Comparison of ENCODE assay signal across 11 mouse cellular contexts in the genomic region with DNA sequence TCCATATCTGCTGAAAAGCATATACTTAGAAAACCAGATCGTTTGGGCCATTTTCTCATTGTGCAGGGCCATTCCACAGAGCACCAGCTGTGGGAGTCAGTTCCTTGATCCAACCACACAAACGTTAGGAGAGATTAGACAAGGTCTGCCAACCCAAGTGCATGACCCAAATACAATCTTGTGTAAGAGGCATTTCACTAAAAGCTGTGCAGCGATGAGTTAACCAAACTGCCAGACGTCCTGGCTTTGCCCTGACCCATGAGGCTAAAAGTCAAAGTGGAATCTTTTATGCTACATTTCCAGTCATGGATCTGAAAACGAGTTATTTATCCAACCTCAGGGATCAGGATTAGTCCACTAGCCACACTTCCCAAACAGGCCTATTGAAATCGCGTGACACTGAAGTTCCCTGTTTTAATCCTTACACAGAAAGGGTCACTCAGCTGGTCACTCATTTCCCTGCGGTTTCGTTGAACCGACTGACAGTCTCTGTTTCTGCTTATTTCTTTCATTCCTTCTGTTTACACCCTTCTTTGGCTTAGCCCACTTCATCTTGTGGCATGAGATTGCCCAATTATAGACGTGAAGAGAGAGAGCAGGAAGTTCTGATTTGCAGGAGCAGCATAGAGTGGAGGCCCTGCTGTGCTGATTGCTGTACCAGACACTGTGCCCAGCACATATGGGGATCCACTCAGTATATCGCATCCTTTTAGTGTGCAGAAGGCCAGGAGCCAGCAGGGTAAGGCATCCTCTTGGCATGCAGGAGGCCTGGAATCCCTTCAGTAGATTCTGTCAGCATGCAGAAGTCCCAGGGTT. TPM values are rescaled to one million over a fixed set of nuclear protein-coding genes. Genes with fewer than 3 reads are reported as not detected.
DNase-seq lines count a peak whose midpoint lies in the region; ATAC-seq and TF ChIP-seq lines count a peak whose summit lies in the region.
"Had no signal": no experiment of that assay in that cellular context is flagged by ENCODE, and none has a peak within 500 bp of the region (broad histone marks: within the 10 kb centered on the region; RNA-seq: fewer than 3 reads in every experiment).

No protein-coding gene starts in this region.

- peaks cover 32% of the 10 kb centered on the region for H3K36me3 ChIP-seq in heart, postnatal 0 days (replicated peaks; ENCODE audit: control insufficient read depth, insufficient read depth, low read length)
- peaks cover 73% of the 10 kb centered on the region for H3K36me3 ChIP-seq in heart, embryonic 12.5 days
- peaks cover 3% of the 10 kb centered on the region; the same call in 1 of the 2 replicates for H3K36me3 ChIP-seq in spleen, adult 2 months (ENCODE audit: control insufficient read depth, insufficient read depth, low read length)

- H3K4me2 ChIP-seq in heart, postnatal 0 days (ENCODE audit: low read depth, low read length) = no peak overlapping the region
- H3K4me2 ChIP-seq in heart, embryonic 12.5 days = no peak overlapping the region
- H3K4me2 ChIP-seq: neural tube, embryonic 13.5 days had no signal

- H3K9me3 ChIP-seq in heart, postnatal 0 days (replicated peaks; ENCODE audit: control insufficient read depth, low read length) = no peaks in the 10 kb centered on the region
- no peaks in the 10 kb centered on the region for H3K9me3 ChIP-seq in heart, embryonic 12.5 days (replicated peaks)
- H3K9me3 ChIP-seq: G1E; hindbrain, embryonic 10.5 days; neural tube, embryonic 13.5 days had no signal

- no peak overlapping the region for H3K9ac ChIP-seq in heart, postnatal 0 days (replicated peaks; ENCODE audit: low read depth, low read length)
- no peak overlapping the region for H3K9ac ChIP-seq in heart, embryonic 12.5 days
- H3K9ac ChIP-seq: neural tube, embryonic 13.5 days had no signal

- peaks cover 18% of the 10 kb centered on the region; the same call in 1 of the 2 replicates for H3K4me1 ChIP-seq in heart, postnatal 0 days (ENCODE audit: control insufficient read depth, insufficient read depth)
- H3K4me1 ChIP-seq in heart, embryonic 12.5 days (replicated peaks) = peaks cover 23% of the 10 kb centered on the region
- H3K4me1 ChIP-seq in spleen, adult 2 months (ENCODE audit: control insufficient read depth, insufficient read depth, insufficient read length) = 0 out of 2 replicates have a peak, but pooled peaks cover 2% of the 10 kb centered on the region
- H3K4me1 ChIP-seq: hindbrain, embryonic 10.5 days had no signal

- H3K4me3 ChIP-seq in heart, postnatal 0 days (ENCODE audit: low read depth, low read length) = no peak overlapping the region
- no peak overlapping the region for H3K4me3 ChIP-seq in heart, embryonic 12.5 days
- no peak overlapping the region for H3K4me3 ChIP-seq in spleen, adult 2 months (ENCODE audit: extremely low read depth, insufficient read depth, insufficient read length)
- H3K4me3 ChIP-seq: hindbrain, embryonic 10.5 days; neural tube, embryonic 13.5 days had no signal

- H3K27me3 ChIP-seq in heart, postnatal 0 days (ENCODE audit: control insufficient read depth, insufficient read depth, low read length) = no peaks in the 10 kb centered on the region
- H3K27me3 ChIP-seq in heart, embryonic 12.5 days (replicated peaks) = no peaks in the 10 kb centered on the region
- H3K27me3 ChIP-seq in spleen, adult 2 months (ENCODE audit: control insufficient read depth, insufficient read depth, low read length) = no peaks in the 10 kb centered on the region
- H3K27me3 ChIP-seq: neural tube, embryonic 13.5 days had no signal

- 81% methylated on average over 12 of the region's 12 CpGs for WGBS in heart, postnatal 0 days
- WGBS in heart, embryonic 12.5 days = 81% methylated on average over 12 of the region's 12 CpGs
- 75% methylated on average over 12 of the region's 12 CpGs for WGBS in spleen, adult 2 months

- no peak overlapping the region for H3K27ac ChIP-seq in heart, postnatal 0 days (ENCODE audit: low read depth)
- H3K27ac ChIP-seq in heart, embryonic 12.5 days (ENCODE audit: poor library complexity, severe bottlenecking) = no peak overlapping the region
- H3K27ac ChIP-seq in spleen, adult 2 months (ENCODE audit: insufficient read depth, low read length) = 0 out of 2 replicates have a peak overlapping the region, but pooled peaks have one; percentile 28
- H3K27ac ChIP-seq: hindbrain, embryonic 10.5 days; neural tube, embryonic 13.5 days had no signal

- TF ChIP-seq POLR2A in spleen, adult 2 months (IDR thresholded peaks at IDR 0.05; ENCODE audit: low read depth, low read length) = no peak

- no peak for TF ChIP-seq EP300 in heart, postnatal 0 days (IDR thresholded peaks at IDR 0.05; ENCODE audit: low read depth)

- ATAC-seq in heart, postnatal 0 days (ENCODE audit: insufficient read depth, low read depth) = 0 out of 2 replicates have a peak, but pooled peaks have one; percentile 28
- no peak for ATAC-seq in heart, embryonic 12.5 days (ENCODE audit: insufficient number of reproducible peaks, low FRiP score)

- no peak for TF ChIP-seq CTCF in heart, postnatal 0 days (IDR thresholded peaks at IDR 0.05; ENCODE audit: low read depth)
- no peak for TF ChIP-seq CTCF in spleen, adult 2 months (IDR thresholded peaks at IDR 0.05; ENCODE audit: extremely low read depth, insufficient read depth, insufficient read length, insufficient replicate concordance)

- DNase-seq in heart, postnatal 0 days (ENCODE audit: low spot score) = no peak
- no peak for DNase-seq in spleen, adult 2 months (ENCODE audit: low read depth in 1 of 2, low spot score in 2 of 2)
- DNase-seq in spleen, postnatal 10 days (ENCODE audit: low spot score in 2 of 2) = no peak
- DNase-seq in cerebellum, postnatal 25 days = peak; percentile 65 to 74
- DNase-seq in kidney, postnatal 4 days = no peak
- no peak for DNase-seq in gastrocnemius, adult 18-20 months (ENCODE audit: low spot score)
- DNase-seq: kidney, postnatal 25 days had no signal

RNA-seq across cellular contexts. Expression of a gene that starts 49.6 kb away (rescaled TPM):
- total RNA-seq in heart, postnatal 0 days (2014; rRNA removed; ENCODE audit: low replicate concordance) = 57.5 and 68.5 TPM in 2 replicates
- 44.9 and 47.8 TPM in 2 replicates for polyA plus RNA-seq in heart, postnatal 0 days (2015; fragmentation: Nextera tagmentation; extraction: Ambion mirVana)
- polyA plus RNA-seq in heart, embryonic 12.5 days (2016; fragmentation: Nextera tagmentation; extraction: Ambion mirVana) = 73.0 and 76.2 TPM in 2 replicates
- 14.4 and 17.5 TPM in 2 replicates for polyA plus RNA-seq in spleen, adult 2 months (2012; rRNA removed)
- total RNA-seq in gastrocnemius, adult 18-20 months (2021) = 10 to 100 TPM; 13.6 to 14.8 TPM

Comparison
In these comparisons a context has a peak if more than half of its experiments do, and no peak if none do; other contexts are left out.
1. DNase-seq: peak in cerebellum, postnatal 25 days (2 of 2); none in heart, postnatal 0 days (single experiment), spleen, adult 2 months (0 of 2), spleen, postnatal 10 days (0 of 2), kidney, postnatal 4 days (0 of 2) and gastrocnemius, adult 18-20 months (single experiment).